13 mouse cellular contexts compared by ENCODE assay signal in genomic region chr1:22803471-22803870, GRCm38 (mm10). TPM values are rescaled to one million over a fixed set of nuclear protein-coding genes. Genes with fewer than 3 reads are reported as not detected.
DNase-seq lines count a peak whose midpoint lies in the region; ATAC-seq and TF ChIP-seq lines count a peak whose summit lies in the region.
"Had no signal": no experiment of that assay in that cellular context is flagged by ENCODE, and none has a peak within 500 bp of the region (broad histone marks: within the 10 kb centered on the region; RNA-seq: fewer than 3 reads in every experiment).

No protein-coding gene starts in this region.

- no peak for DNase-seq in hindbrain, embryonic 10.5 days (ENCODE audit: low spot score)
- DNase-seq in cerebellum, adult 2 months = peak; percentile 58 to 62
- peak; percentile 35 to 51 for DNase-seq in cerebellum, postnatal 36 days
- no peak for DNase-seq in thymus, adult 2 months
- no peak for DNase-seq in adrenal gland, adult (ENCODE audit: inconsistent age in 2 of 2, low spot score in 1 of 2)
- DNase-seq: adrenal gland, postnatal 25 days; kidney, adult 8-10 months; left cerebral cortex, postnatal 4 days; liver, embryonic 13.5 days; lung, postnatal 10 days had no signal

- H3K36me3 ChIP-seq in hindbrain, embryonic 12.5 days = no peaks in the 10 kb centered on the region
- H3K36me3 ChIP-seq in hindbrain, embryonic 10.5 days = no peaks in the 10 kb centered on the region
- no peaks in the 10 kb centered on the region for H3K36me3 ChIP-seq in midbrain, embryonic 16.5 days (ENCODE audit: control insufficient read depth, insufficient read depth, low read length)
- no peaks in the 10 kb centered on the region for H3K36me3 ChIP-seq in thymus, adult 2 months (ENCODE audit: control insufficient read depth, insufficient read depth, low read length)
- H3K36me3 ChIP-seq: heart, embryonic 13.5 days; liver, embryonic 13.5 days had no signal

- 0 out of 2 replicates have a peak overlapping the region, but pooled peaks have one; percentile 22 for H3K4me2 ChIP-seq in hindbrain, embryonic 12.5 days (replicated peaks)
- H3K4me2 ChIP-seq in midbrain, embryonic 16.5 days (ENCODE audit: low read length) = peak overlapping the region; percentile 55
- H3K4me2 ChIP-seq: heart, embryonic 13.5 days; liver, embryonic 13.5 days had no signal

- peaks cover 28% of the 10 kb centered on the region for H3K4me1 ChIP-seq in hindbrain, embryonic 12.5 days
- H3K4me1 ChIP-seq in hindbrain, embryonic 10.5 days (replicated peaks) = peaks cover 13% of the 10 kb centered on the region
- H3K4me1 ChIP-seq in cerebellum, adult 2 months (ENCODE audit: control insufficient read depth, insufficient read depth, low read length) = peaks cover 9% of the 10 kb centered on the region; the same call in 1 of the 2 replicates
- peaks cover 21% of the 10 kb centered on the region for H3K4me1 ChIP-seq in midbrain, embryonic 16.5 days (ENCODE audit: control insufficient read depth, insufficient read depth, low read length)
- no peaks in the 10 kb centered on the region for H3K4me1 ChIP-seq in thymus, adult 2 months (replicated peaks; ENCODE audit: control insufficient read depth, insufficient read depth, low read length)

- no peaks in the 10 kb centered on the region for H3K9me3 ChIP-seq in hindbrain, embryonic 12.5 days (replicated peaks)
- no peaks in the 10 kb centered on the region for H3K9me3 ChIP-seq in hindbrain, embryonic 10.5 days
- no peaks in the 10 kb centered on the region for H3K9me3 ChIP-seq in midbrain, embryonic 16.5 days (replicated peaks; ENCODE audit: control insufficient read depth, low read length, poor library complexity, severe bottlenecking)
- H3K9me3 ChIP-seq: heart, embryonic 13.5 days; liver, embryonic 13.5 days had no signal

- no peak overlapping the region for H3K27ac ChIP-seq in hindbrain, embryonic 12.5 days
- H3K27ac ChIP-seq in hindbrain, embryonic 10.5 days = no peak overlapping the region
- peak overlapping the region; percentile 16 for H3K27ac ChIP-seq in cerebellum, adult 2 months (ENCODE audit: insufficient read depth, low read length)
- no peak overlapping the region for H3K27ac ChIP-seq in midbrain, embryonic 16.5 days (ENCODE audit: low read length)
- H3K27ac ChIP-seq in thymus, adult 2 months (ENCODE audit: control insufficient read depth, insufficient read depth, low read length) = no peak overlapping the region
- H3K27ac ChIP-seq: heart, embryonic 13.5 days; liver, embryonic 13.5 days had no signal

- no peak for ATAC-seq in hindbrain, embryonic 12.5 days (ENCODE audit: low FRiP score)
- no peak for ATAC-seq in midbrain, embryonic 16.5 days

- 0 out of 2 replicates have a peak, but pooled peaks have one; percentile 1 for TF ChIP-seq CTCF in cerebellum, adult 2 months (IDR thresholded peaks at IDR 0.05; ENCODE audit: borderline replicate concordance, insufficient read depth, low read depth, low read length)
- TF ChIP-seq CTCF in thymus, adult 2 months (IDR thresholded peaks at IDR 0.05; ENCODE audit: borderline replicate concordance, control insufficient read depth, extremely low read depth, insufficient read depth, low read length, poor library complexity) = no peak

- H3K27me3 ChIP-seq in hindbrain, embryonic 12.5 days = peaks cover 4% of the 10 kb centered on the region; the same call in 1 of the 2 replicates
- H3K27me3 ChIP-seq in hindbrain, embryonic 10.5 days (ENCODE audit: insufficient read depth, poor library complexity, severe bottlenecking) = peaks cover 38% of the 10 kb centered on the region
- H3K27me3 ChIP-seq in cerebellum, adult 2 months (ENCODE audit: control insufficient read depth, insufficient read depth, low read length) = no peaks in the 10 kb centered on the region
- no peaks in the 10 kb centered on the region for H3K27me3 ChIP-seq in midbrain, embryonic 16.5 days (ENCODE audit: control insufficient read depth, insufficient read depth, low read depth, low read length)
- peaks cover 3% of the 10 kb centered on the region; the same call in 1 of the 2 replicates for H3K27me3 ChIP-seq in thymus, adult 2 months (ENCODE audit: control insufficient read depth, insufficient read depth, low read length)

- TF ChIP-seq POLR2A in cerebellum, adult 2 months (IDR thresholded peaks at IDR 0.05; ENCODE audit: borderline replicate concordance, insufficient read depth, low read length) = peak; percentile 25; the same call in 1 of the 2 replicates
- TF ChIP-seq POLR2A in thymus, adult 2 months (IDR thresholded peaks at IDR 0.05; ENCODE audit: control insufficient read depth, extremely low read depth, insufficient read depth, low read length, poor library complexity) = no peak

- H3K9ac ChIP-seq in hindbrain, embryonic 12.5 days = no peak overlapping the region
- H3K9ac ChIP-seq in midbrain, embryonic 16.5 days (ENCODE audit: low read depth, low read length) = peak overlapping the region; percentile 35; the same call in 1 of the 2 replicates
- H3K9ac ChIP-seq: heart, embryonic 13.5 days; liver, embryonic 13.5 days had no signal

- WGBS in hindbrain, embryonic 12.5 days = 73% methylated on average over 2 of the region's 2 CpGs
- WGBS in hindbrain, embryonic 10.5 days = 78% methylated on average over 2 of the region's 2 CpGs
- WGBS in cerebellum, adult 2 months = 14% methylated on average over 2 of the region's 2 CpGs
- 80% methylated on average over 2 of the region's 2 CpGs for WGBS in midbrain, embryonic 16.5 days
- 72% methylated on average over 2 of the region's 2 CpGs for WGBS in thymus, adult 2 months

- H3K4me3 ChIP-seq in hindbrain, embryonic 12.5 days = no peak overlapping the region
- H3K4me3 ChIP-seq in hindbrain, embryonic 10.5 days = no peak overlapping the region
- peak overlapping the region; percentile 59 for H3K4me3 ChIP-seq in cerebellum, adult 2 months (replicated peaks; ENCODE audit: insufficient read depth, low read depth, low read length)
- H3K4me3 ChIP-seq in midbrain, embryonic 16.5 days (ENCODE audit: low read depth, low read length) = peak overlapping the region; percentile 88
- no peak overlapping the region for H3K4me3 ChIP-seq in thymus, adult 2 months (ENCODE audit: control insufficient read depth, insufficient read depth, low read length)
- H3K4me3 ChIP-seq: heart, embryonic 13.5 days; liver, embryonic 13.5 days had no signal

RNA-seq across cellular contexts. Expression of gene Rims1, which starts 2.3 kb away (rescaled TPM):
- polyA plus RNA-seq in hindbrain, embryonic 12.5 days (2016; fragmentation: Nextera tagmentation; extraction: Ambion mirVana) = 8.8 and 8.9 TPM in 2 replicates
- 0.95 and 2.6 TPM in 2 replicates for polyA plus RNA-seq in hindbrain, embryonic 10.5 days (2016; fragmentation: Nextera tagmentation; extraction: Ambion mirVana)
- 102 and 113 TPM in 2 replicates for polyA plus RNA-seq in cerebellum, adult 2 months (2012; rRNA removed)
- polyA plus RNA-seq in midbrain, embryonic 16.5 days (2015; fragmentation: Nextera tagmentation; extraction: Ambion mirVana) = 18.4 and 19.7 TPM in 2 replicates
- polyA plus RNA-seq in thymus, adult 2 months (2012; rRNA removed) = not detected in 2 replicates

Comparison
In these comparisons a context has a peak if more than half of its experiments do, and no peak if none do; other contexts are left out.
1. H3K4me3 ChIP-seq: peak in cerebellum, adult 2 months (single experiment) and midbrain, embryonic 16.5 days (single experiment); none in hindbrain, embryonic 12.5 days (single experiment), hindbrain, embryonic 10.5 days (single experiment) and thymus, adult 2 months (single experiment).
2. DNase-seq: peak in cerebellum, adult 2 months (2 of 2) and cerebellum, postnatal 36 days (2 of 2); none in hindbrain, embryonic 10.5 days (single experiment), thymus, adult 2 months (single experiment) and adrenal gland, adult (0 of 2).